Mouse (Mus musculus): ENCODE data around the gene Med24. TPM values are rescaled to one million over a fixed set of nuclear protein-coding genes. Genes with fewer than 3 reads are reported as not detected.
"Not testable (repeated sequence)": the region's sequence is repeated elsewhere in the genome, so short reads cannot be mapped to it uniquely, and the experiment has no call there.

Med24 gene
- polyA plus RNA-seq, 1 experiment = 127 TPM

DNA sequence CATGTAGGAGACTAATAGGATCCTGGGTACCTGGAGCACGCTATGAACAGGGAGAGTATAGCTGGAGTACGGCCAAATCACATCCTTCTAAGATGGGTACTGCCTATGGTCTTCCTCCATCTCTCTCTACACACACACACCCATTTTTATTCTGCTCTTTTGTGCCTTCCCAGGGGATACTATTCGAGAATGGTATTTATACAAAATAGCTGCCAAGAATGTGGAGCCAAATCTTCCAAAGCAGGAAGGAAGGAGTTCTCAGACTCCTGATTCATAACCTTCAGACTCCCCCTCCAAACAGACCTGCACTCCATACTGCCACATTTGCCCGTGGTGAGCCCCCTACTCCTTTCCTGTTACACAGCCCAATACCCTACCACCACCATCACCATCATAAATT is 1.5 kb upstream of the Med24 start:
- Histone ChIP-seq H3K4me1 (ENCODE audit: control insufficient read depth, insufficient read depth, low read length) (peaks cover 3% of the 10 kb centered on the region; the same call in 1 of the 2 replicates), H3K4me3 (ENCODE audit: insufficient read depth, low read length) (no peak overlapping the region), H3K27ac (ENCODE audit: insufficient read depth, low read length) (peak overlapping the region; percentile 10; the same call in 1 of the 2 replicates)
- TF ChIP-seq CTCF (IDR thresholded peaks at IDR 0.05; ENCODE audit: extremely low read depth, insufficient read depth, low read length) (no peak), POLR2A (IDR thresholded peaks at IDR 0.05; ENCODE audit: extremely low read depth, insufficient read depth, low read length) (no peak)

DNA sequence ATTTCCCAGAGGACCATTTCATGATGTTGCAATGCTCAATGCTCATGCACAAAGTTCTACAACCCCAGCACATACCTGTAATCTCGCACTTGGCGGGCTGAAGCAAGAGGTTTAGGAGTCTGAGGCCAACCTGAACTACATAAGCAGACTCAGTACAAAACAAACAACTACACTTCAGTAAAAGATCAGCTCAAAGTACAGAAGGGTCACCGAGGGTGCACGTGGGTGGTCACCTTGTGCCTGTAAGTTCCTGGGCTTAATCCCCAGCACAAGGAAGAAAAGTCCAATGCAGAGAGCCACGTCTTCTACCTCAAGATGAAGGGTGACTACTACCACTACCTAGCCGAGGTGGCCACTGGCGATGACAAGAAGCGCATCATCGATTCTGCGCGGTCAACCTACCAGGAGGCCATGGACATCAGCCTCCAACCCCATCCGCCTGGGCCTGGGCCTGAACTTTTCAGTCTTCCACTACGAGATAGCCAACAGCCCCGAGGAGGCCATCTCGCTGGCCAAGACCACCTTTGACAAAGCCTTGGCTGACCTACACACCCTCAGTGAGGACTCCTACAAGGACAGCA is 3.2 kb downstream of the Med24 start:
- Histone ChIP-seq H3K4me1 (ENCODE audit: control insufficient read depth, insufficient read depth, low read length) (peaks cover 10% of the 10 kb centered on the region), H3K27ac (ENCODE audit: insufficient read depth, low read length) (no peak overlapping the region), H3K4me3 (ENCODE audit: insufficient read depth, low read length) (no peak overlapping the region)
- TF ChIP-seq CTCF (IDR thresholded peaks at IDR 0.05; ENCODE audit: extremely low read depth, insufficient read depth, low read length) (no peak), POLR2A (IDR thresholded peaks at IDR 0.05; ENCODE audit: extremely low read depth, insufficient read depth, low read length) (no peak)

DNA sequence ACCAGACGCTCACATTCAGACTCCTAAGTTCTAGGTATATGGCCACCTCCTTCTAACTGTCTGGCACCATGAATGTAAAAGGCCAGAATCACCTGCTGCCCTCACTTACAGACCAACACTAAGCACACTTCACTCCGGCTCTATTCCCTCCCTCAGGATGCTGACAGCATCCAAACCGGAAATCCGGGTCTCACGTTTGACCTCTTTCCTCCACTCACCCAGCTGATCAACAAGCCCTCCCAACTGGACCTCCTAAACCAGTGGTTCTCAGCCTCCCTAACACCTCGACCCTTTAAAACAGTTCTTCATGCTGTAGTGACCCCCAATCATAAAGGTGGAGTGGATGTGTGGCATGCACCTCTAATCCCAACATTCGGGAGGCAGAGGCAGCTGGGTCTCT is 6.1 kb downstream of the Med24 start:
- Histone ChIP-seq H3K27ac (ENCODE audit: insufficient read depth, low read length) (no peak overlapping the region), H3K4me3 (ENCODE audit: insufficient read depth, low read length) (no peak overlapping the region), H3K4me1 (ENCODE audit: control insufficient read depth, insufficient read depth, low read length) (peaks cover 18% of the 10 kb centered on the region)
- TF ChIP-seq CTCF (IDR thresholded peaks at IDR 0.05; ENCODE audit: extremely low read depth, insufficient read depth, low read length) (no peak), POLR2A (IDR thresholded peaks at IDR 0.05; ENCODE audit: extremely low read depth, insufficient read depth, low read length) (no peak)

GRCm38 (mm10) chr11:98721458-98722226 is 7.6 kb downstream of the Med24 start:
- TF ChIP-seq POLR2A (IDR thresholded peaks at IDR 0.05; ENCODE audit: extremely low read depth, insufficient read depth, low read length) (no peak), CTCF (IDR thresholded peaks at IDR 0.05; ENCODE audit: extremely low read depth, insufficient read depth, low read length) (no peak; the same call in 1 of the 2 replicates)
- H3K27ac ChIP-seq (ENCODE audit: insufficient read depth, low read length) = peak overlapping the region; percentile 72

GRCm38 (mm10) chr11:98720756-98721155 is 8.5 kb downstream of the Med24 start:
- Histone ChIP-seq H3K4me3 (ENCODE audit: insufficient read depth, low read length) (no peak overlapping the region), H3K4me1 (ENCODE audit: control insufficient read depth, insufficient read depth, low read length) (peaks cover 18% of the 10 kb centered on the region), H3K27ac (ENCODE audit: insufficient read depth, low read length) (no peak overlapping the region)
- TF ChIP-seq POLR2A (IDR thresholded peaks at IDR 0.05; ENCODE audit: extremely low read depth, insufficient read depth, low read length) (no peak), CTCF (IDR thresholded peaks at IDR 0.05; ENCODE audit: extremely low read depth, insufficient read depth, low read length) (no peak)

More at GRCm38 (mm10) chr11:98721458-98722226, 7.6 kb downstream of the Med24 start:
- H3K4me1 ChIP-seq (ENCODE audit: control insufficient read depth, insufficient read depth, low read length) = peaks cover 18% of the 10 kb centered on the region
- H3K4me3 ChIP-seq (ENCODE audit: insufficient read depth, low read length) = no peak overlapping the region

GRCm38 (mm10) chr11:98717904-98718303 is 11.3 kb downstream of the Med24 start:
- no peak overlapping the region for H3K4me3 ChIP-seq (ENCODE audit: insufficient read depth, low read length)
- H3K4me1 ChIP-seq (ENCODE audit: control insufficient read depth, insufficient read depth, low read length) = peaks cover 16% of the 10 kb centered on the region
- TF ChIP-seq CTCF (IDR thresholded peaks at IDR 0.05; ENCODE audit: extremely low read depth, insufficient read depth, low read length) (peak; percentile 81), POLR2A (IDR thresholded peaks at IDR 0.05; ENCODE audit: extremely low read depth, insufficient read depth, low read length) (no peak)
- H3K27ac ChIP-seq (ENCODE audit: insufficient read depth, low read length) = no peak overlapping the region

DNA sequence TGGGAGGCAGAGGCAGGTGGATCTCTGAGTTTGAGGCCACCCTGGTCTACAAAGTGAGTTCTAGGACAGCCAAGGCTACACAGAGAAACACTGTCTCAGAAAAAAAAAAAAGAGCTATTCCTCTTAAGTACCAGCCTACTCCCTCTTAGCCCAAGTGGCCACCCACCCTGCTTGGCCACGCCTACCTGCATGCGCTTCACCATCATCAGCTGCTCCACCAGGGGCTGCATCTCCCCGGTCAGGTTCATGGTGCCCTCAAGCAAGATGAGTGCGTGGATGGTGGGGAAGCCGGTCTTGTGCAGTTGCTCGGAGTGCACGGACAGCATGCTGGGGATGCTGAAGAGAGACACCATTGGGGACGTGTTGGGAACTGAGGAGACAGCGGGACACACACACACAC is 13.3 kb downstream of the Med24 start:
- Histone ChIP-seq H3K4me1 (ENCODE audit: control insufficient read depth, insufficient read depth, low read length) (peaks cover 8% of the 10 kb centered on the region), H3K4me3 (ENCODE audit: insufficient read depth, low read length) (no peak overlapping the region), H3K27ac (ENCODE audit: insufficient read depth, low read length) (no peak overlapping the region)
- TF ChIP-seq CTCF (IDR thresholded peaks at IDR 0.05; ENCODE audit: extremely low read depth, insufficient read depth, low read length) = no peak
- no peak for TF ChIP-seq POLR2A (IDR thresholded peaks at IDR 0.05; ENCODE audit: extremely low read depth, insufficient read depth, low read length)

DNA sequence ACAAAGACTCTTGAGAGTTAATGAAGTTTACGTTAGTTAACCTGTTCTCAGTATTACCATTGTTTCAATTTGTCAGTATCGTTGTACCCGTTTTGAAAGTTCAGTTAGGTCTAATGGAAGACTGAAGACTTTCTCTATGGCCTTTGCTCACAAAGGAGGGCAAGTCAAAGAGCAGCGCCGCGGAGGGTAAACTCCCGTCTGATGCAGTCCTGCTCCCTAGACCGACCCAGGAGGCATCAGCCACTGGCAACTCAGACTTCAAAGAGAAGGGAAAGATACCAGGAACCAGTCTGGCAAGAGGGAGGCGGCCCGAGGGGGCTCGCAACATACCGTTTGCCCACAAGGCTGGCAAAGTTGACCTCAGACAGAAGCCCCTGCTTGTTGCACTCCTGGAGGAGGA is 15.5 kb downstream of the Med24 start:
- no peak overlapping the region for H3K27ac ChIP-seq (ENCODE audit: insufficient read depth, low read length)
- peaks cover 6% of the 10 kb centered on the region for H3K4me1 ChIP-seq (ENCODE audit: control insufficient read depth, insufficient read depth, low read length)
- no peak overlapping the region for H3K4me3 ChIP-seq (ENCODE audit: insufficient read depth, low read length)
- TF ChIP-seq CTCF (IDR thresholded peaks at IDR 0.05; ENCODE audit: extremely low read depth, insufficient read depth, low read length) = no peak
- no peak for TF ChIP-seq POLR2A (IDR thresholded peaks at IDR 0.05; ENCODE audit: extremely low read depth, insufficient read depth, low read length)

- TF ChIP-seq CTCF (IDR thresholded peaks at IDR 0.05; ENCODE audit: extremely low read depth, insufficient read depth, low read length) = peak; percentile 32; the same call in 1 of the 2 replicates
- H3K4me1 ChIP-seq (ENCODE audit: control insufficient read depth, insufficient read depth, low read length); H3K27ac ChIP-seq (ENCODE audit: insufficient read depth, low read length); H3K4me3 ChIP-seq (ENCODE audit: insufficient read depth, low read length): not testable (repeated sequence)
These were observed 17.2 kb downstream of the Med24 start for GRCm38 (mm10) chr11:98712009-98712408.

GRCm38 (mm10) chr11:98711046-98711434 is 18.2 kb downstream of the Med24 start:
- no peaks in the 10 kb centered on the region for H3K4me1 ChIP-seq (ENCODE audit: control insufficient read depth, insufficient read depth, low read length)
- H3K27ac ChIP-seq (ENCODE audit: insufficient read depth, low read length) = no peak overlapping the region
- no peak for TF ChIP-seq POLR2A (IDR thresholded peaks at IDR 0.05; ENCODE audit: extremely low read depth, insufficient read depth, low read length)
- TF ChIP-seq CTCF (IDR thresholded peaks at IDR 0.05; ENCODE audit: extremely low read depth, insufficient read depth, low read length) = no peak
- no peak overlapping the region for H3K4me3 ChIP-seq (ENCODE audit: insufficient read depth, low read length)
